Mouse (Mus musculus) liver, embryonic 12.5 days (tissue): ENCODE data around the gene Pdp2. TPM values are rescaled to one million over a fixed set of nuclear protein-coding genes. Genes with fewer than 3 reads are reported as not detected.
"Not testable (repeated sequence)": the region's sequence is repeated elsewhere in the genome, so short reads cannot be mapped to it uniquely, and the experiment has no call there.

ENCODE experiments used
- ATAC-seq: fragments of 200-750 bp; cut with Nextera tagmentation; 2 replicates; pipeline ENCODE4 v1.8.0; 2017; ENCODE audit warnings: moderate number of reproducible peaks, mild to moderate bottlenecking, moderate library complexity
- H3K27ac ChIP-seq: fragments of 300-500 bp; sonication (generic); 2 replicates; pipeline ENCODE4 v1.5.1; 2016; ENCODE audit warnings: mild to moderate bottlenecking
- H3K27me3 ChIP-seq: fragments of 300-500 bp; sonication (generic); replicated peaks from 2 replicates; pipeline ENCODE4 v1.6.1; 2016; ENCODE audit warnings: mild to moderate bottlenecking, moderate library complexity
- H3K36me3 ChIP-seq: fragments of 300-500 bp; sonication (generic); 2 replicates; pipeline ENCODE4 v1.6.1; 2016; ENCODE audit warnings: mild to moderate bottlenecking, moderate library complexity
- H3K4me1 ChIP-seq: fragments of 300-500 bp; sonication (generic); 2 replicates; pipeline ENCODE4 v1.6.1; 2016
- H3K4me2 ChIP-seq: fragments of 300-500 bp; sonication (generic); 2 replicates; pipeline ENCODE4 v1.6.1; 2016; ENCODE audit warnings: mild to moderate bottlenecking, moderate library complexity
- H3K4me3 ChIP-seq: fragments of 300-500 bp; sonication (generic); 2 replicates; pipeline ENCODE4 v1.5.1; 2016; ENCODE audit warnings: mild to moderate bottlenecking, moderate library complexity
- H3K9ac ChIP-seq: fragments of 300-500 bp; sonication (generic); 2 replicates; pipeline ENCODE4 v1.6.1; 2016; ENCODE audit warnings: mild to moderate bottlenecking, moderate library complexity
- H3K9me3 ChIP-seq: fragments of 300-500 bp; sonication (generic); replicated peaks from 2 replicates; pipeline ENCODE4 v1.6.1; 2016; ENCODE audit warnings: mild to moderate bottlenecking, moderate library complexity
- WGBS: fragments of 180-500 bp; shearing (Covaris S2); methylation state at CpG from one replicate; pipeline ENCODE4 v1.1.7; 2016; ENCODE audit not compliant: insufficient replicate concordance; 5-methylcytosine and 5-hydroxymethylcytosine counted together
- polyA plus RNA-seq: library from polyadenylated mRNA; unstranded; fragments of >200 nt; fragmentation: Nextera tagmentation; extraction: Ambion mirVana; gene quantifications from 2 replicates; pipeline ENCODE4 v1.2.1, GENCODE M21; 2016

Gene Pdp2
- polyA plus RNA-seq, 1 experiment from 2014 or later: 5.8 TPM

- no peaks in the 10 kb centered on the region for H3K9me3 ChIP-seq
- ATAC-seq: no peak
- H3K36me3 ChIP-seq: no peaks in the 10 kb centered on the region
- no peak overlapping the region for H3K27ac ChIP-seq
- no peak overlapping the region for H3K9ac ChIP-seq
- 74% methylated on average over 3 of the region's 3 CpGs for WGBS
- H3K27me3 ChIP-seq: 0 out of 2 replicates have a peak, but pooled peaks cover 4% of the 10 kb centered on the region
- no peak overlapping the region for H3K4me2 ChIP-seq
- H3K4me3 ChIP-seq: no peak overlapping the region
- no peaks in the 10 kb centered on the region for H3K4me1 ChIP-seq
These were observed 14.4 kb upstream of the Pdp2 start for GRCm38 (mm10) chr8:104576820-104577219.

- not testable (repeated sequence) for H3K9me3 ChIP-seq, H3K9ac ChIP-seq, H3K4me2 ChIP-seq, H3K27ac ChIP-seq, H3K4me1 ChIP-seq, H3K4me3 ChIP-seq, H3K27me3 ChIP-seq, H3K36me3 ChIP-seq, ATAC-seq
- 66% methylated on average over 17 of the region's 17 CpGs for WGBS
These were observed 13.6 kb upstream of the Pdp2 start for GRCm38 (mm10) chr8:104577606-104578005.

GRCm38 (mm10) chr8:104584522-104584921 lies 6.7 kb upstream of the Pdp2 start:
- 46% methylated on average over 1 of the region's 1 CpGs for WGBS
- no peak overlapping the region for H3K9ac ChIP-seq
- ATAC-seq: no peak

GRCm38 (mm10) chr8:104590284-104590683 lies 967 bp upstream of the Pdp2 start:
- peaks cover 19% of the 10 kb centered on the region for H3K36me3 ChIP-seq
- peaks cover 27% of the 10 kb centered on the region for H3K4me1 ChIP-seq
- H3K9me3 ChIP-seq: no peaks in the 10 kb centered on the region
- H3K4me2 ChIP-seq: peak overlapping the region; percentile 86; the same call in 1 of the 2 replicates
- H3K9ac ChIP-seq: no peak overlapping the region
- ATAC-seq: no peak
- 66% methylated on average over 3 of the region's 3 CpGs for WGBS
- no peak overlapping the region; the same call in 1 of the 2 replicates for H3K27ac ChIP-seq
- 0 out of 2 replicates have a peak, but pooled peaks cover 3% of the 10 kb centered on the region for H3K27me3 ChIP-seq
- no peak overlapping the region for H3K4me3 ChIP-seq

More at GRCm38 (mm10) chr8:104584522-104584921, 6.7 kb upstream of the Pdp2 start:
- no peaks in the 10 kb centered on the region for H3K4me1 ChIP-seq
- no peak overlapping the region for H3K4me3 ChIP-seq
- no peak overlapping the region for H3K27ac ChIP-seq
- no peak overlapping the region for H3K4me2 ChIP-seq
- 0 out of 2 replicates have a peak, but pooled peaks cover 3% of the 10 kb centered on the region for H3K27me3 ChIP-seq
- H3K36me3 ChIP-seq: no peaks in the 10 kb centered on the region
- H3K9me3 ChIP-seq: no peaks in the 10 kb centered on the region

GRCm38 (mm10) chr8:104591856-104592255 lies 605 bp downstream of the Pdp2 start:
- H3K27me3 ChIP-seq: 0 out of 2 replicates have a peak, but pooled peaks cover 3% of the 10 kb centered on the region
- no peaks in the 10 kb centered on the region for H3K9me3 ChIP-seq
- no peak for ATAC-seq
- peaks cover 37% of the 10 kb centered on the region for H3K4me1 ChIP-seq
- peaks cover 29% of the 10 kb centered on the region for H3K36me3 ChIP-seq
- peak overlapping the region; percentile 70 for H3K4me3 ChIP-seq
- peak overlapping the region; percentile 82 for H3K27ac ChIP-seq
- 6% methylated on average over 9 of the region's 9 CpGs for WGBS
- peak overlapping the region; percentile 77 for H3K9ac ChIP-seq
- peak overlapping the region; percentile 86 for H3K4me2 ChIP-seq

GRCm38 (mm10) chr8:104592566-104592965 lies 1.3 kb downstream of the Pdp2 start:
- WGBS: 75% methylated on average over 6 of the region's 6 CpGs
- Histone ChIP-seq H3K4me1 (peaks cover 37% of the 10 kb centered on the region), H3K36me3 (peaks cover 29% of the 10 kb centered on the region), H3K9me3 (no peaks in the 10 kb centered on the region), H3K4me2 (peak overlapping the region; percentile 86), H3K9ac (peak overlapping the region; percentile 77; the same call in 1 of the 2 replicates), H3K27ac (no peak overlapping the region), H3K27me3 (0 out of 2 replicates have a peak, but pooled peaks cover 2% of the 10 kb centered on the region), H3K4me3 (peak overlapping the region; percentile 70; the same call in 1 of the 2 replicates)
- ATAC-seq: no peak

- no peak for ATAC-seq
- H3K4me2 ChIP-seq: no peak overlapping the region
- WGBS: 89% methylated on average over 31 of the region's 31 CpGs
- peaks cover 37% of the 10 kb centered on the region for H3K4me1 ChIP-seq
- peaks cover 29% of the 10 kb centered on the region for H3K36me3 ChIP-seq
- no peaks in the 10 kb centered on the region for H3K27me3 ChIP-seq
- no peak overlapping the region for H3K9ac ChIP-seq
- H3K4me3 ChIP-seq: no peak overlapping the region
- no peaks in the 10 kb centered on the region for H3K9me3 ChIP-seq
- no peak overlapping the region for H3K27ac ChIP-seq
These were observed 2.5 kb downstream of the Pdp2 start for GRCm38 (mm10) chr8:104593536-104594325.

- Histone ChIP-seq H3K9ac (no peak overlapping the region), H3K4me1 (peaks cover 35% of the 10 kb centered on the region), H3K27ac (no peak overlapping the region), H3K27me3 (no peaks in the 10 kb centered on the region), H3K4me3 (no peak overlapping the region), H3K4me2 (no peak overlapping the region), H3K36me3 (peaks cover 29% of the 10 kb centered on the region), H3K9me3 (no peaks in the 10 kb centered on the region)
- no peak for ATAC-seq
- WGBS: 84% methylated on average over 19 of the region's 19 CpGs
These were observed 3.5 kb downstream of the Pdp2 start for GRCm38 (mm10) chr8:104594611-104595362.

- no peak overlapping the region for H3K9ac ChIP-seq
- H3K4me1 ChIP-seq: peaks cover 25% of the 10 kb centered on the region
- no peak for ATAC-seq
- no peak overlapping the region for H3K27ac ChIP-seq
- peak overlapping the region; percentile 15 for H3K4me2 ChIP-seq
- peaks cover 3% of the 10 kb centered on the region; the same call in 1 of the 2 replicates for H3K27me3 ChIP-seq
- no peak overlapping the region for H3K4me3 ChIP-seq
- no peaks in the 10 kb centered on the region for H3K9me3 ChIP-seq
- H3K36me3 ChIP-seq: peaks cover 29% of the 10 kb centered on the region
- WGBS: 68% methylated on average over 21 of the region's 21 CpGs
These were observed 4.7 kb downstream of the Pdp2 start for GRCm38 (mm10) chr8:104595773-104596536.

- no peak overlapping the region for H3K4me2 ChIP-seq
- H3K36me3 ChIP-seq: peaks cover 29% of the 10 kb centered on the region
- WGBS: 87% methylated on average over 6 of the region's 6 CpGs
- peaks cover 16% of the 10 kb centered on the region for H3K27me3 ChIP-seq
- H3K4me1 ChIP-seq: peaks cover 28% of the 10 kb centered on the region
- no peaks in the 10 kb centered on the region for H3K9me3 ChIP-seq
- no peak overlapping the region for H3K27ac ChIP-seq
- no peak overlapping the region for H3K4me3 ChIP-seq
- ATAC-seq: no peak
- H3K9ac ChIP-seq: no peak overlapping the region
These were observed 6.4 kb downstream of the Pdp2 start for GRCm38 (mm10) chr8:104597656-104598055.

- peaks cover 16% of the 10 kb centered on the region for H3K27me3 ChIP-seq
- ATAC-seq: no peak
- H3K4me3 ChIP-seq: no peak overlapping the region
- H3K36me3 ChIP-seq: peaks cover 26% of the 10 kb centered on the region
- WGBS: 50% methylated on average over 6 of the region's 6 CpGs
- H3K9ac ChIP-seq: no peak overlapping the region
- H3K27ac ChIP-seq: no peak overlapping the region
- no peak overlapping the region for H3K4me2 ChIP-seq
- H3K4me1 ChIP-seq: peaks cover 26% of the 10 kb centered on the region
- no peaks in the 10 kb centered on the region for H3K9me3 ChIP-seq
These were observed 7.2 kb downstream of the Pdp2 start for GRCm38 (mm10) chr8:104598496-104598895.
